Mouse (Mus musculus): ENCODE data around the gene Bach2.

Bach2 gene

DNA sequence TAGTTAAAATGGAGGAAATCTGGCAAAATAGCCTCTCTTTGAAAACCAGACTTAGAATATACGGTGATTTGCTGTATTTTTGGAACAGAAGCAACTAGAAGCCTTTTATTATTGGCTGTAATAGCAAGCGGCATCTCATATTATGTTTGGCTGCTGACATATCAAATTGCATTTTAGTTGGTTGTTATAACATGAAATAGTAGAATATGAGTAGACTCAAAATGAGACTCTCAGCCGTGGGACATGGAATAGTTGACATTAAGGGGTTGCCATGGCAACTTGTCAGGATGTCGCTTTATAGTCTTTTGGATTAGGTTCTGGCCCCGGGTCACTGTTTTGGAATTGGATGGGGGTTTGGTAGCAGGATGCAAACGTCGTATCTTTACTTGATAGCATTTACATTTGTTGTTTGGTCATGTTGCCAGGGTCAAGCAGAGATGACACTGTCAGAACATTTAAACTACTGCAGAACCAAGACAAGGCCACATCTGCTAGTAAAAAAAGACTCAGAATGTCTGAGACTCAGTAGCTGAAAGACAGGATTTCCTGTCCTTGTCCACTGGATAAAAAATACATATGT, 55.2 kb downstream of the Bach2 start:
- no peak for ATAC-seq (ENCODE audit: low TSS enrichment)

- 0 out of 2 replicates have a peak, but pooled peaks have one; percentile 50 for ATAC-seq (ENCODE audit: low TSS enrichment)
These were observed 58.6 kb downstream of the Bach2 start for GRCm38 (mm10) chr4:32297071-32297671.

- ATAC-seq (ENCODE audit: low TSS enrichment), result no peak
These were observed 60.6 kb downstream of the Bach2 start for GRCm38 (mm10) chr4:32299221-32299620.

GRCm38 (mm10) chr4:32299970-32300369, 61.4 kb downstream of the Bach2 start:
- no peak for ATAC-seq (ENCODE audit: low TSS enrichment)

DNA sequence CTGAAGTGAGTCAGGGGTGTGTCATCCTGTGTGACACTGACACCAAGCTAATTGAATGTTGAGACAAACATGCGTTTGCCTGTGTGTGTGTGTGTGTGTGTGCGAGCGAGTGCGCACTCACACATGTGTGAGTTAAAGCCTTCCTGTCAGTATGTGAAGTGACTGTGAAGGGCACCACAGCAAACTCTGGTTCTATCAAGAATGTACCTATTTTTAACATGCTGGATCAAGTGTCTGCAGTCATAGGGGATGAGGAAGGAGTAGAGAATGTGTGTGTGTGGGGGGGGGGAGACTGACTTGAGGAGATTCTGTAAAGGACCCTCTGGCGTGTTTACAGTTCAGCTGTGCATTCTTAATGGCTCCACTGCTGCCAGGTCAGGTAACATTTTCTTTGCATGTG, 64.1 kb downstream of the Bach2 start:
- ATAC-seq (ENCODE audit: low TSS enrichment), result no peak

- peak; percentile 49 for ATAC-seq (ENCODE audit: low TSS enrichment)
These were observed 64.5 kb downstream of the Bach2 start for GRCm38 (mm10) chr4:32303076-32303475.

GRCm38 (mm10) chr4:32303674-32304073, 65.1 kb downstream of the Bach2 start:
- peak; percentile 73 for ATAC-seq (ENCODE audit: low TSS enrichment)

DNA sequence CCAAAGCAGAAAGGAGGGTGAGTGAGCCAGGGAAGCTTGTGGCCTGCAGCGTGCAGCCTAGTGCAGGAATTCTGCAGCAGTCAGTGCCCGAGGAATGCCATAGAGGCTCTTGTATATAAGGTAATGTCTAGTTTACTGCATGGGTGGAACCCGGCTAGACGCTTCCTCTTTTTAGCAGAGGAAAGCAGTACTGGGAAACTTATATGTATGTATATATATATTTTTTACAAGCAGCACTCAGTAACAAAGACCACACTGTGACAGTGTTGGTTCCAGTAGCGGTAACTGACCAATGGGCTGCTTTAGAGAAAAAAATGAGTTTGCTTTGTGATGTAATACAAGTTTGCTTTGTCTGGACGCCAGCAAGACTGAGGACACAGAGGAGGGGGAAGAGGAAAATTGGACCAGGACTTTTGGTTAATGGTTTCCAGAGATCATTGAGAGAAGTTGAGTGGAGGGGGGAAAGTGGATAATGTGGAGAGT, 65.7 kb downstream of the Bach2 start:
- ATAC-seq (ENCODE audit: low TSS enrichment), result no peak

DNA sequence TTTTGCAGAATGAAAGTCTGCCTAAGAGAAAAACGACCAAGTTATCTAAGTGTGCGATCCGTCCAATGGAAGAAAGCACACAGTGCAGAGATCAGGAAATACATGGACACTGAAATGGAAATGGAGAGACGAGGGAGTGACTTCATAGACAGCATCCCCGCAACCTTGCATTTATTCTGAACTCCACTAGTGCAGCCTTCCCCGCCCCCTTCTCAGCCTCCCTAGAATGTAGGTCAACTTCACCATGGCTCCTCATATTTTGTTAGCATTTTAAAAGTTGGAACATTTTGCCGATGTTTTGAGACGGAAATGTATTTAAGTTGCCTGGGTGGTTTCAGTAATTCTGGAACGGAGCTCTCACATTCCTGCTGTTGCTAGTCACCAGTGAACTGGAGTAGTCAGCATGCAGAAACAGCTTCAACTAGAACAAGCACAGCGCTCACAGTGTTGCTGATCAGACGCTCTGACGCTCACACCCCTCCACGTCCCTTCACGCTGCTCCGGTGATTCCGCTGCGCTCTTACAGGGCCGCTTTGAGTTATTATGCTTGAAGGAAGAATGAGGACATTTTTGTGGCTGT, 66.5 kb downstream of the Bach2 start:
- ATAC-seq (ENCODE audit: low TSS enrichment), result peak; percentile 62

- no peak for ATAC-seq (ENCODE audit: low TSS enrichment)
These were observed 67.1 kb downstream of the Bach2 start for GRCm38 (mm10) chr4:32305683-32306082.

GRCm38 (mm10) chr4:32306169-32306792, 67.7 kb downstream of the Bach2 start:
- no peak for ATAC-seq (ENCODE audit: low TSS enrichment)

- ATAC-seq (ENCODE audit: low TSS enrichment), result no peak
These were observed 68.6 kb downstream of the Bach2 start for GRCm38 (mm10) chr4:32307215-32307614.

- peak; percentile 41; the same call in 1 of the 2 replicates for ATAC-seq (ENCODE audit: low TSS enrichment)
These were observed 73.8 kb downstream of the Bach2 start for GRCm38 (mm10) chr4:32312171-32312946.

GRCm38 (mm10) chr4:32314919-32315318, 76.3 kb downstream of the Bach2 start:
- ATAC-seq (ENCODE audit: low TSS enrichment), result no peak

DNA sequence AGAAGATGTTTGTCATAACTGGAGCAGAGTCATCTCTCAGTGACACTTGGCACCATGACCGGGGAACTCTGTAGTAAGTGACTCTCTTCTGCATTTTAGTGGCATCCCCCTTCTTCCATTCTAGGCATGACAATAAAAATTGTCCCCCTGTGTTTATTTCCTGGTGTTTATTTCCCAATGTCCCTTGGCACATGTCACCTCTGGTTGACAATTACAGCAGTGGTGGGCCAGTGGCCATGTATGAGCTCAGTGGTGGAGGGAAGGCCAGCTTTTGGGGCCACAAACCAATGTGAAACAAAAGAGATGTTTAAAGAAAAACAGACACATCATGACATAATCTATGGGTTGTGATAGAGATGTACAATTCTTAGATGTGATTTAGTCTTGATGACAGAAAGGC, 80.0 kb downstream of the Bach2 start:
- ATAC-seq (ENCODE audit: low TSS enrichment), result no peak

DNA sequence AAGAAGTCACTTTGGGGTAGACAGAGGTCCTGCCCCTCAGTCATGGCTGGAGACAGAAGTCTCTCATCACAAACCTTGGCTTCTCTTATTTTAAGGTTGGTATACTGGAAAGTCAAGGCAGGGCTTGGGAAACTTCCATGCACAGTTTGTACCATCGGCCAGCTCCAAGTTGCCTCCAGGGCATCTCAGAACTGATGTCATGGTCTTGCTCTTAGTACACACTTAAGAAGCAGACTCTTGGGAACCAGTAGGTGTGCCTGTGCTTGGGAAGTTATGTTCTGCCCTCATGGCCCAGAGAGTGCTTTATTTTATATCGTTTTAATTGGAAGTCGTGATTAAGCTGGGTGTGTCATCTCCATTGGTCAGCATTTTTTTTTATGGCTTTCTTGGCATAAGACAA, 80.7 kb downstream of the Bach2 start:
- ATAC-seq (ENCODE audit: low TSS enrichment), result no peak

GRCm38 (mm10) chr4:32320039-32320438, 81.4 kb downstream of the Bach2 start:
- ATAC-seq (ENCODE audit: low TSS enrichment), result no peak

- ATAC-seq (ENCODE audit: low TSS enrichment), result no peak
These were observed 85.5 kb downstream of the Bach2 start for GRCm38 (mm10) chr4:32324111-32324510.

DNA sequence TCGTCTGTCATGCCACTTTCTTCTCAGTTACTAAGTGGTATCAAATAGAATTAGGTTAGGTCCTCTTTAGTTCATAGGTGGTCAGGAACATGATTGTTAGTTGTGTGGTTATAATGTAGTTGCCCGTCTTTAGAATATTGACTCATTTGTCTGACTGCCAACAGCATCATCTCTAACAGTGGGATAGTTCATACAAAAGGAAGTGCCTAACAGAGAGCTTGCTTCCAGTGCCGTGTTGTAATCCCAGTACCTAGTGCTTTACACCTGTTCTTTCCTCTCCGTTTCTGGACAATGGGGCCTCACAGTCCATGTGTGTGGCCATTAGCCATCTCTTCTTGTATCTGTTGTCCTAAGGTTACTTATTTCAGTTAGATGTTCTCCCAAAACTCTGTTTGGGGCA, 86.4 kb downstream of the Bach2 start:
- no peak for ATAC-seq (ENCODE audit: low TSS enrichment)

GRCm38 (mm10) chr4:32325596-32325995, 87.0 kb downstream of the Bach2 start:
- ATAC-seq (ENCODE audit: low TSS enrichment), result no peak

GRCm38 (mm10) chr4:32326279-32326678, 87.7 kb downstream of the Bach2 start:
- peak; percentile 36 for ATAC-seq (ENCODE audit: low TSS enrichment)

DNA sequence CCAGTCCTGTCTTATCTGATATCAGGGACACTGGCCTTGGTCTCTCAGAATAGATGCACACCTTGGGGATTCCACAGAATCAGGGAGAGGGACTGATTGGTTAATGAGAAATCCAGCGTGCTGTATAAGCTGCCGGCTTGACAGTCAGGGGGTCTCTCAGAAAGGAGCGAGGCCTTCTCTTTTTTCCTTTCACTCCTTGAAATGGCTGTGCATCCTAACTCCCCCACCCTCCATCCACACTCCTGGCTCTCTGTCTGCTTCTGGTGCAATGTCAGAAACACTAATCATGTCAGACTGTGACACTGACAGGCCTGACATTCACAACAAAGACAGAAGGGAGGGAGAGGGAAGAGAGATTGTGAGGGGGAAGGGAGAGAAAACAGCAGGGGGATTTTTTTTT, 88.3 kb downstream of the Bach2 start:
- peak; percentile 21; the same call in 1 of the 2 replicates for ATAC-seq (ENCODE audit: low TSS enrichment)

All from frontal cortex, adult (tissue).